Mouse (Mus musculus): ENCODE results near the gene Vav3. TPM values are rescaled to one million over a fixed set of nuclear protein-coding genes. Genes with fewer than 3 reads are reported as not detected.

Gene Vav3
- total and polyA plus RNA-seq, 3 experiments = 1.7 to 5.0 (median 4.4) TPM

GRCm38 (mm10) chr3:109423440-109424079 lies 83.1 kb downstream of the Vav3 start:
- WGBS = 93% methylated on average over 5 of the region's 5 CpGs
- H3K27ac ChIP-seq = no peak overlapping the region
- intact Hi-C loops (cut with DNase I) = loop anchor here (5.0 kb wide), 1 partner anchor 34 kb away; no protein-coding TSS in a partner anchor

DNA sequence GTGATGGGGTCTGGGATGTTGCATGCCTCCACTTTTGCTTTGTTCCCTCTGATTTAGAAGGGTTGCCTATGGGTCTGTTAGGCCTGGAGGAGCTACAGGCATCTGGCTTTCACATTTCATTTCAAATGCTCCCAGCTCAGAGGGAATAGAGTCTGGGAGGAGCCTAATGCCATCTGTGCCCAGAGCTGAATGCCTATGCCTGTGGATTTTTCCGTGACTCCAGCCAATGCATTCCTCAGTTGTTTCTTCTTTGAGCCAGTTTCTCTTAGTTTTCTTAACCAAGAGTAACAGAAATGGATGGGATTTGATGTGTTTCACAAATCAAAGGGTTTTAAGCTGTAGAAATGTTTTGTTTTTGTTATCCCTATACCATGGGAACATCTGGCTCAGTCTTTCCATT lies 90.8 kb downstream of the Vav3 start:
- Histone ChIP-seq H3K9ac (ENCODE audit: low read depth, low read length) (no peak overlapping the region), H3K27me3 (ENCODE audit: control insufficient read depth, insufficient read depth, low read length) (no peaks in the 10 kb centered on the region), H3K4me1 (ENCODE audit: control insufficient read depth, insufficient read depth, low read length) (peaks cover 5% of the 10 kb centered on the region), H3K36me3 (ENCODE audit: control insufficient read depth, insufficient read depth, low read length) (no peaks in the 10 kb centered on the region; the same call in 1 of the 2 replicates), H3K4me3 (no peak overlapping the region), H3K27ac (no peak overlapping the region), H3K79me2 (replicated peaks; ENCODE audit: control insufficient read depth, insufficient read depth, low read length) (no peaks in the 10 kb centered on the region)
- intact Hi-C loops (cut with DNase I) = no loop called here
- WGBS = 76% methylated on average over 1 of the region's 1 CpGs
- DNase-seq = no peak
- TF ChIP-seq CTCF (IDR thresholded peaks at IDR 0.05) (no peak), EP300 (IDR thresholded peaks at IDR 0.05; ENCODE audit: insufficient read depth, low read depth, low read length) (no peak), POLR2A (IDR thresholded peaks at IDR 0.05; ENCODE audit: insufficient read depth, low read depth, low read length) (no peak)

More at GRCm38 (mm10) chr3:109423440-109424079, 83.1 kb downstream of the Vav3 start:
- no peaks in the 10 kb centered on the region; the same call in 1 of the 2 replicates for H3K36me3 ChIP-seq (ENCODE audit: control insufficient read depth, insufficient read depth, low read length)
- no peaks in the 10 kb centered on the region for H3K79me2 ChIP-seq (replicated peaks; ENCODE audit: control insufficient read depth, insufficient read depth, low read length)
- no peaks in the 10 kb centered on the region for H3K27me3 ChIP-seq (ENCODE audit: control insufficient read depth, insufficient read depth, low read length)
- H3K4me3 ChIP-seq = no peak overlapping the region
- no peak for TF ChIP-seq POLR2A (IDR thresholded peaks at IDR 0.05; ENCODE audit: insufficient read depth, low read depth, low read length)
- TF ChIP-seq EP300 (IDR thresholded peaks at IDR 0.05; ENCODE audit: insufficient read depth, low read depth, low read length) = no peak
- no peak for TF ChIP-seq CTCF (IDR thresholded peaks at IDR 0.05)
- H3K4me1 ChIP-seq (ENCODE audit: control insufficient read depth, insufficient read depth, low read length) = peaks cover 7% of the 10 kb centered on the region
- no peak for DNase-seq
- H3K9ac ChIP-seq (ENCODE audit: low read depth, low read length) = no peak overlapping the region

DNA sequence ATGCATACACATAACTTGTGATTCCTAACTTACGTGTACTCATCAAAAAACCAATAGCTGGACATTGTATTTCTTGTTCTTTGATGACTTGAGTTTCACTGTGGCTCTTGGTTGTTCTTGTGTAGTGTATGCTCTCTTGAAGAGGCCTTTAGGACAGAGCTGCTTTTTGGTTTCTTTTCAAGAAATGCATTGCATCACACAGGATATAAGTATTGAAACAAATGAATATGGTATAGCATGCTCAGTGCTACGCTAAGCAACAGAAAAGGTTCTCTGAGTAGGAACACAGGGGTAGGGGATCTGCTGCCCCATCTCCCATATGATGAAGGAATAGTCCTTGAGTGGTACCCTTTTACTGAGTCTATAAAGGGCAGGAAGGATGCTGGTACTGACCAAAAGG lies 98.1 kb downstream of the Vav3 start:
- no peaks in the 10 kb centered on the region for H3K27me3 ChIP-seq (ENCODE audit: control insufficient read depth, insufficient read depth, low read length)
- TF ChIP-seq POLR2A (IDR thresholded peaks at IDR 0.05; ENCODE audit: insufficient read depth, low read depth, low read length) = no peak
- TF ChIP-seq CTCF (IDR thresholded peaks at IDR 0.05) = no peak
- TF ChIP-seq EP300 (IDR thresholded peaks at IDR 0.05; ENCODE audit: insufficient read depth, low read depth, low read length) = no peak
- 88% methylated on average over 2 of the region's 2 CpGs for WGBS
- intact Hi-C loops (cut with DNase I) = no loop called here
- no peak overlapping the region for H3K9ac ChIP-seq (ENCODE audit: low read depth, low read length)
- H3K4me1 ChIP-seq (ENCODE audit: control insufficient read depth, insufficient read depth, low read length) = no peaks in the 10 kb centered on the region; the same call in 1 of the 2 replicates
- no peaks in the 10 kb centered on the region; the same call in 1 of the 2 replicates for H3K79me2 ChIP-seq (replicated peaks; ENCODE audit: control insufficient read depth, insufficient read depth, low read length)
- H3K4me3 ChIP-seq = no peak overlapping the region
- no peak for DNase-seq
- H3K27ac ChIP-seq = no peak overlapping the region
- H3K36me3 ChIP-seq (ENCODE audit: control insufficient read depth, insufficient read depth, low read length) = no peaks in the 10 kb centered on the region; the same call in 1 of the 2 replicates

DNA sequence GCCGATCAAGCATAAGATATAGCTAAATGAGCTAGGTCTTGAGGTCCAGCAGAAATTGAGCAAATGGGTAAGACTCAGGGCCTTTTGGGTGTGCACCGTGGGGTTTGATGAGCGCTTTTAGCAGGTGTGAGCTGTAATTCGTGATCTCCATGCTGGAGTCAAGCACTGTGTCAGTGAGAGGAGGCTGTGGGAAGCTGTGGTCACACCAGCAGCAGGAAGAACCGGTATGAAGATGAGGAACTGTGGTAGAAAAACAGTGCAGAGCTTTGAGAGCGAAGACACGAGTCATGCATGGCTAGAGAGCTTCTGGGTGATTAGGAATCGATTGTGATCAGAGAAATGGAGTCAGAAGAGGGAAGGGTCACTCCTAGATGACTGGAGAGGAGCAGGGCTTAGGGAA lies 98.8 kb downstream of the Vav3 start:
- intact Hi-C loops (cut with DNase I) = no loop called here
- DNase-seq = no peak
- Histone ChIP-seq H3K9ac (ENCODE audit: low read depth, low read length) (no peak overlapping the region), H3K36me3 (ENCODE audit: control insufficient read depth, insufficient read depth, low read length) (no peaks in the 10 kb centered on the region; the same call in 1 of the 2 replicates), H3K79me2 (replicated peaks; ENCODE audit: control insufficient read depth, insufficient read depth, low read length) (no peaks in the 10 kb centered on the region; the same call in 1 of the 2 replicates), H3K4me3 (no peak overlapping the region), H3K4me1 (ENCODE audit: control insufficient read depth, insufficient read depth, low read length) (no peaks in the 10 kb centered on the region; the same call in 1 of the 2 replicates), H3K27me3 (ENCODE audit: control insufficient read depth, insufficient read depth, low read length) (no peaks in the 10 kb centered on the region), H3K27ac (no peak overlapping the region)
- WGBS = 73% methylated on average over 8 of the region's 8 CpGs
- TF ChIP-seq POLR2A (IDR thresholded peaks at IDR 0.05; ENCODE audit: insufficient read depth, low read depth, low read length) (no peak), CTCF (IDR thresholded peaks at IDR 0.05) (no peak), EP300 (IDR thresholded peaks at IDR 0.05; ENCODE audit: insufficient read depth, low read depth, low read length) (no peak)

DNA sequence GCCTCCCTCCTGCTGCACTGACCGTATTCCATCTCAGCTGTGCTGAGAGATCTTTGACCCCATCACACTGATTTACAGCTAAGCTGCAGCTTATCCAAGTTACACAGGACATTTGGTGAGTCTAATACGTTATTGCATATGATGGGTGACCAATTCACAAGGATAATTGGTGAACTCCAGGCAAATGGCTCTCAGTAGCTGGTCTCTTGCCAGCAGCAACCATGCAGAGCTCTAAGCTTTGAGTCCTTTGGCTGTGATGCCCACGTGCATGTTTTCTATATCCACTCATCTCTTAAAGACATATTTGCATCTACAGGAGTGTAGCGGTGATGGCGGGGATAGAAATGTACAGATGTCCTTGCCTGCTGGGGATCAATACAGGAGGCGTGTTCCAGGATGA lies 99.5 kb downstream of the Vav3 start:
- TF ChIP-seq CTCF (IDR thresholded peaks at IDR 0.05) = no peak
- no peak for TF ChIP-seq POLR2A (IDR thresholded peaks at IDR 0.05; ENCODE audit: insufficient read depth, low read depth, low read length)
- no peak for TF ChIP-seq EP300 (IDR thresholded peaks at IDR 0.05; ENCODE audit: insufficient read depth, low read depth, low read length)
- H3K4me3 ChIP-seq = no peak overlapping the region
- no peak overlapping the region for H3K27ac ChIP-seq
- intact Hi-C loops (cut with DNase I) = no loop called here
- no peak overlapping the region for H3K9ac ChIP-seq (ENCODE audit: low read depth, low read length)
- no peaks in the 10 kb centered on the region; the same call in 1 of the 2 replicates for H3K36me3 ChIP-seq (ENCODE audit: control insufficient read depth, insufficient read depth, low read length)
- no peaks in the 10 kb centered on the region; the same call in 1 of the 2 replicates for H3K4me1 ChIP-seq (ENCODE audit: control insufficient read depth, insufficient read depth, low read length)
- WGBS = 84% methylated on average over 6 of the region's 6 CpGs
- no peak for DNase-seq
- H3K79me2 ChIP-seq (replicated peaks; ENCODE audit: control insufficient read depth, insufficient read depth, low read length) = no peaks in the 10 kb centered on the region; the same call in 1 of the 2 replicates
- no peaks in the 10 kb centered on the region for H3K27me3 ChIP-seq (ENCODE audit: control insufficient read depth, insufficient read depth, low read length)

DNA sequence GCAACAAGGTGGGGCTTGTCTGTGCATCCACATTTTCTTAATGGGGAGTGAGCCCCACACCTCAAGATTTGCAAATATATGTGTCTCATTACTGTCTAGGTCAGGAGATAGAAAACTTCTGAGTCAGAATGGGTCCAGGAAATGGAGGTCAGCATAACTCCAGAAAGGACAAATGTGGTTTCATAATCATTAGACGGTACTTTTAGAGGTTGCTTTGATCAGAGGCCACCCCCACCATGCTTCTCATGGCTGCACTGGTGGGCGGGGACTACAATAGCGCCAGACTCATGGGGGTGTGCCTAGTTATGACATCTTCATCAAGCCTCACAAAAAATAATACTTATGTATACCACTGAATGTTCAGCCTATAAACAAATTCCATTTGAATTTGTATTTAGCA lies 103.6 kb downstream of the Vav3 start:
- H3K4me1 ChIP-seq (ENCODE audit: control insufficient read depth, insufficient read depth, low read length) = no peaks in the 10 kb centered on the region
- H3K9ac ChIP-seq (ENCODE audit: low read depth, low read length) = no peak overlapping the region
- DNase-seq = no peak
- no peaks in the 10 kb centered on the region for H3K36me3 ChIP-seq (ENCODE audit: control insufficient read depth, insufficient read depth, low read length)
- H3K79me2 ChIP-seq (replicated peaks; ENCODE audit: control insufficient read depth, insufficient read depth, low read length) = no peaks in the 10 kb centered on the region; the same call in none of the 2 replicates
- TF ChIP-seq CTCF (IDR thresholded peaks at IDR 0.05) = no peak
- no peak for TF ChIP-seq POLR2A (IDR thresholded peaks at IDR 0.05; ENCODE audit: insufficient read depth, low read depth, low read length)
- TF ChIP-seq EP300 (IDR thresholded peaks at IDR 0.05; ENCODE audit: insufficient read depth, low read depth, low read length) = no peak
- no peak overlapping the region for H3K27ac ChIP-seq
- intact Hi-C loops (cut with DNase I) = no loop called here
- no peaks in the 10 kb centered on the region for H3K27me3 ChIP-seq (ENCODE audit: control insufficient read depth, insufficient read depth, low read length)
- no peak overlapping the region for H3K4me3 ChIP-seq
- WGBS = 61% methylated on average over 3 of the region's 3 CpGs
